Mouse (Mus musculus): Measurements from ENCODE around the gene Atp10a.

DNA sequence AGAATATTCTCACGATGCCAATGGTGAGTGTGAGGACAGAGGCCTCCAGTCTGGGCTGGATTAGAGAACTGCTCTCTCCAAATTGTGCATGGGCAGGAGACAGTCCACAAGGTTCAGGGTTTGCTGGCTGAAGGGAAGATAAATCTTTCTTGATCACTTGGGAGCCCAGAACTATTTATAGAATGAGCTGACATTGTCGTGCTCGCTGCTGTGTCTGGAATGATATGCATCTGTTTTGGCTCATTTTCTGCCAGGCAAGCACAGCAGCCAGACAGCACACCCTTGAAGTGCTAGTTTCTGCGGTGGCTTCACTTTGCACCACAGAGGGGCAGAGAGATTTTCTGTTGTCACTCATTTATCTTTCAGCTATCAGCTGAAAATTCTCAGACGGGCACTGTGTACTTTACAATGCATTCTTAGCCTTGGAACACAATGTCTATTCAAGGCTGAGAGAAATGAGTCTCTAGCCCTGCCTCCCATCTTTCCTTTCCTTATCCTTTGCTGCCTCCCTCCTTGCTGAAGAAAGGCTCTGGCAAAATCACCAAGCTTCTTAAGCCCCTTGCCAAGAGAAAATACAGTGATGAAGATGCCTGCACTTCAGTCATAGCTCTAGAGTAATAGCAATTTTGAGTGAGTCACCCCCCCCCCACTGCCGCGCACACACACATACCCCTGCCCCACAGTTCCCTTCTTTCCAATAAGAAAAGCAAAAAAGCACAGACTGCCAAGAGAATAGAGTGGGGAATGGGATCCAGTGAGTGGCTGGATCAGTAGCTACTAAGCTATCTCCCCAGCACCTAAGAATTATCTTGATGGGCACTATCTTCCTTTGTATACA is 132.7 kb downstream of the Atp10a start:
- TF ChIP-seq CTCF (IDR thresholded peaks at IDR 0.05; ENCODE audit: low read depth) (no peak), EP300 (IDR thresholded peaks at IDR 0.05; ENCODE audit: low read depth) (no peak)

Measured in liver, postnatal 0 days (tissue).